Mouse (Mus musculus): Measurements from ENCODE around the gene Sowahd.

Gene Sowahd

GRCm38 (mm10) chrX:37095106-37095768 is 46.6 kb downstream of the Sowahd start:
- DNase-seq, result no peak

GRCm38 (mm10) chrX:37098681-37099080 is 50.0 kb downstream of the Sowahd start:
- no peak for DNase-seq
